Mouse (Mus musculus): ENCODE results near the gene 2310011J03Rik.

- TF ChIP-seq POLR2A (IDR thresholded peaks at IDR 0.05; ENCODE audit: control insufficient read depth, extremely low read depth, insufficient read depth, low read length, poor library complexity), result no peak
- no peak for TF ChIP-seq CTCF (IDR thresholded peaks at IDR 0.05; ENCODE audit: borderline replicate concordance, control insufficient read depth, extremely low read depth, insufficient read depth, low read length, poor library complexity)
Measured at GRCm38 (mm10) chr10:80302082-80302355, 18.3 kb downstream of the 2310011J03Rik start.

Measured in thymus, adult 2 months (tissue).